ENCODE assay signal across 1 mouse cellular context in the genomic region with DNA sequence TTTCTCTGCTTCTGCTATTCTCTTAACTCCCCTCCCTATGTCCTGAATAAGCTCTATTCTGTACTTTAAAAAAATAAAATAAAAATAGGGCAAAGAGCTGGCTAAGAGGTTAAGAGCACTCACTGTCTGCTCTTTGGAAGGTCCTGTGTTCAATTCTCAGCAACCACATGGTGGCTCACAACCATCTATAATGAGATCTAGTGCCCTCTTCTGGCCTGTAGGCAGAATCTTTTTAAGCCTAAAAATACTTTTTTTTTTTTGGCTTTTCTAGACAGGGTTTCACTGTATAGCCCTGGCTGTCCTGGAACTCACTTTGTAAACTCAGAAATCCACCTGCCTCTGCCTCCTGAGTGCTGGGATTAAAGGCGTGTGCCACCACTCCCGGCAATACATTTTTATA.
TF ChIP-seq lines count a peak whose summit lies in the region.

No protein-coding gene starts in this region.

TF ChIP-seq in ES-E14, 5 proteins besides CTCF, POLR2A, EP300 and RAD21:
- TF ChIP-seq ZNF384 (IDR thresholded peaks at IDR 0.05; ENCODE audit: low read depth, low read length): peak; percentile 74
